11 mouse cellular contexts compared by ENCODE assay signal in genomic region chr13:60660056-60660455, GRCm38 (mm10). TPM values are rescaled to one million over a fixed set of nuclear protein-coding genes. Genes with fewer than 3 reads are reported as not detected.
DNase-seq lines count a peak whose midpoint lies in the region; ATAC-seq and TF ChIP-seq lines count a peak whose summit lies in the region.
"Had no signal": no experiment of that assay in that cellular context is flagged by ENCODE, and none has a peak within 500 bp of the region (broad histone marks: within the 10 kb centered on the region; RNA-seq: fewer than 3 reads in every experiment).

No protein-coding gene starts in this region.

- no peak overlapping the region for H3K9ac ChIP-seq in heart, adult 2 months (ENCODE audit: low read depth, low read length)
- no peak overlapping the region for H3K9ac ChIP-seq in heart, embryonic 11.5 days (ENCODE audit: low read depth, low read length)
- no peak overlapping the region for H3K9ac ChIP-seq in liver, embryonic 16.5 days (ENCODE audit: low read depth, low read length)
- no peak overlapping the region for H3K9ac ChIP-seq in liver, embryonic 11.5 days (ENCODE audit: low read depth, low read length)
- H3K9ac ChIP-seq in lung, postnatal 0 days (replicated peaks; ENCODE audit: low read depth), result no peak overlapping the region
- H3K9ac ChIP-seq in midbrain, embryonic 15.5 days, result no peak overlapping the region

- H3K4me3 ChIP-seq in heart, adult 2 months, result no peak overlapping the region
- H3K4me3 ChIP-seq in heart, embryonic 11.5 days (ENCODE audit: low read depth, low read length), result no peak overlapping the region
- H3K4me3 ChIP-seq in liver, embryonic 16.5 days (ENCODE audit: low read depth, low read length), result no peak overlapping the region
- H3K4me3 ChIP-seq in liver, embryonic 11.5 days (ENCODE audit: low read depth, low read length), result no peak overlapping the region
- no peak overlapping the region for H3K4me3 ChIP-seq in lung, postnatal 0 days (ENCODE audit: low read depth, low read length)
- H3K4me3 ChIP-seq in midbrain, embryonic 15.5 days, result no peak overlapping the region

- no peaks in the 10 kb centered on the region; the same call in 1 of the 2 replicates for H3K36me3 ChIP-seq in heart, adult 2 months (ENCODE audit: control insufficient read depth, insufficient read depth, low read length)
- no peaks in the 10 kb centered on the region for H3K36me3 ChIP-seq in heart, embryonic 11.5 days (ENCODE audit: control insufficient read depth, insufficient read depth, low read length)
- no peaks in the 10 kb centered on the region; the same call in 1 of the 2 replicates for H3K36me3 ChIP-seq in liver, embryonic 16.5 days (ENCODE audit: control insufficient read depth, insufficient read depth)
- no peaks in the 10 kb centered on the region for H3K36me3 ChIP-seq in liver, embryonic 11.5 days (ENCODE audit: control insufficient read depth, insufficient read depth, low read length)
- no peaks in the 10 kb centered on the region for H3K36me3 ChIP-seq in lung, postnatal 0 days (ENCODE audit: insufficient read depth, low read length)
- H3K36me3 ChIP-seq in midbrain, embryonic 15.5 days (replicated peaks), result no peaks in the 10 kb centered on the region

- no peaks in the 10 kb centered on the region for H3K79me2 ChIP-seq in heart, adult 2 months (replicated peaks; ENCODE audit: control insufficient read depth, insufficient read depth, low read length)

- H3K27ac ChIP-seq in heart, adult 2 months, result peak overlapping the region; percentile 78
- no peak overlapping the region for H3K27ac ChIP-seq in heart, embryonic 11.5 days (ENCODE audit: low read depth, low read length)
- no peak overlapping the region for H3K27ac ChIP-seq in liver, embryonic 16.5 days (ENCODE audit: low read length)
- no peak overlapping the region for H3K27ac ChIP-seq in liver, embryonic 11.5 days (ENCODE audit: low read depth, low read length)
- peak overlapping the region; percentile 82 for H3K27ac ChIP-seq in lung, postnatal 0 days (ENCODE audit: low read length)
- no peak overlapping the region for H3K27ac ChIP-seq in midbrain, embryonic 15.5 days

- no peak overlapping the region for H3K4me2 ChIP-seq in heart, embryonic 11.5 days
- H3K4me2 ChIP-seq in liver, embryonic 16.5 days (ENCODE audit: low read depth, low read length), result no peak overlapping the region
- no peak overlapping the region for H3K4me2 ChIP-seq in liver, embryonic 11.5 days
- H3K4me2 ChIP-seq in lung, postnatal 0 days (replicated peaks; ENCODE audit: low read depth, low read length), result no peak overlapping the region
- H3K4me2 ChIP-seq in midbrain, embryonic 15.5 days, result no peak overlapping the region

- TF ChIP-seq EP300 in heart, adult 2 months (IDR thresholded peaks at IDR 0.05; ENCODE audit: insufficient read depth, low read depth, low read length), result no peak
- TF ChIP-seq EP300 in lung, postnatal 0 days (IDR thresholded peaks at IDR 0.05), result 0 out of 2 replicates have a peak, but pooled peaks have one; percentile 17

- H3K27me3 ChIP-seq in heart, adult 2 months (ENCODE audit: control insufficient read depth, insufficient read depth, low read length), result no peaks in the 10 kb centered on the region
- H3K27me3 ChIP-seq in heart, embryonic 11.5 days (ENCODE audit: control insufficient read depth, insufficient read depth, low read length), result no peaks in the 10 kb centered on the region
- H3K27me3 ChIP-seq in liver, embryonic 16.5 days (ENCODE audit: control insufficient read depth, insufficient read depth, low read depth, low read length), result no peaks in the 10 kb centered on the region
- H3K27me3 ChIP-seq in liver, embryonic 11.5 days (replicated peaks; ENCODE audit: control insufficient read depth, insufficient read depth, low read length), result no peaks in the 10 kb centered on the region
- no peaks in the 10 kb centered on the region for H3K27me3 ChIP-seq in lung, postnatal 0 days (replicated peaks; ENCODE audit: insufficient read depth, low read length)
- no peaks in the 10 kb centered on the region for H3K27me3 ChIP-seq in midbrain, embryonic 15.5 days (replicated peaks)

- H3K4me1 ChIP-seq in heart, adult 2 months (ENCODE audit: control insufficient read depth, insufficient read depth, low read length), result peaks cover 16% of the 10 kb centered on the region
- peaks cover 8% of the 10 kb centered on the region for H3K4me1 ChIP-seq in heart, embryonic 11.5 days (ENCODE audit: control insufficient read depth, insufficient read depth, low read length)
- peaks cover 17% of the 10 kb centered on the region for H3K4me1 ChIP-seq in liver, embryonic 16.5 days (ENCODE audit: control insufficient read depth, low read depth, low read length)
- peaks cover 19% of the 10 kb centered on the region for H3K4me1 ChIP-seq in liver, embryonic 11.5 days (replicated peaks; ENCODE audit: control insufficient read depth, insufficient read depth, low read length)
- peaks cover 17% of the 10 kb centered on the region; the same call in 1 of the 2 replicates for H3K4me1 ChIP-seq in lung, postnatal 0 days (ENCODE audit: insufficient read depth, low read depth, low read length)
- H3K4me1 ChIP-seq in midbrain, embryonic 15.5 days, result peaks cover 15% of the 10 kb centered on the region; the same call in 1 of the 2 replicates

- intact Hi-C loops in heart, adult 2 months (cut with DNase I), result loop anchor here (2.0 kb wide), 1 partner anchor 175 kb away; no protein-coding TSS in a partner anchor

- no peak for TF ChIP-seq POLR2A in heart, adult 2 months (IDR thresholded peaks at IDR 0.05; ENCODE audit: insufficient read depth, low read depth, low read length)

- DNase-seq in heart, adult 2 months, result no peak
- DNase-seq in liver, embryonic 11.5 days (ENCODE audit: low spot score), result no peak
- peak; percentile 34 for DNase-seq in cerebellum, adult 9-11 months
- DNase-seq in lung, postnatal 0 days (ENCODE audit: low spot score), result peak; percentile 92
- DNase-seq in ovary, adult 18-20 months (ENCODE audit: low spot score), result no peak
- DNase-seq: adrenal gland, postnatal 25 days; thymus, adult 18-20 months had no signal

- no peak for TF ChIP-seq CTCF in heart, adult 2 months (IDR thresholded peaks at IDR 0.05)
- no peak for TF ChIP-seq CTCF in lung, postnatal 0 days (IDR thresholded peaks at IDR 0.05)

- no peaks in the 10 kb centered on the region for H3K9me3 ChIP-seq in heart, embryonic 11.5 days (replicated peaks; ENCODE audit: control insufficient read depth, low read length)
- no peaks in the 10 kb centered on the region for H3K9me3 ChIP-seq in liver, embryonic 16.5 days (replicated peaks; ENCODE audit: control insufficient read depth, low read length)
- no peaks in the 10 kb centered on the region for H3K9me3 ChIP-seq in liver, embryonic 11.5 days (ENCODE audit: control insufficient read depth, low read length)
- no peaks in the 10 kb centered on the region for H3K9me3 ChIP-seq in lung, postnatal 0 days (ENCODE audit: low read length)
- no peaks in the 10 kb centered on the region for H3K9me3 ChIP-seq in midbrain, embryonic 15.5 days

- 49% methylated on average over 2 of the region's 2 CpGs for WGBS in heart, adult 2 months
- 38% methylated on average over 2 of the region's 2 CpGs for WGBS in heart, embryonic 11.5 days (ENCODE audit: insufficient replicate concordance)
- WGBS in liver, embryonic 16.5 days (ENCODE audit: insufficient replicate concordance), result 36% methylated on average over 2 of the region's 2 CpGs
- 46% methylated on average over 2 of the region's 2 CpGs for WGBS in liver, embryonic 11.5 days
- WGBS in lung, postnatal 0 days, result 32% methylated on average over 2 of the region's 2 CpGs
- 64% methylated on average over 2 of the region's 2 CpGs for WGBS in midbrain, embryonic 15.5 days

- ATAC-seq in heart, embryonic 11.5 days (replicated peaks; ENCODE audit: insufficient number of reproducible peaks, low FRiP score, low TSS enrichment), result no peak
- peak; percentile 61 for ATAC-seq in liver, embryonic 16.5 days (ENCODE audit: low read depth)
- no peak for ATAC-seq in liver, embryonic 11.5 days (replicated peaks; ENCODE audit: low FRiP score)
- peak; percentile 58 for ATAC-seq in lung, postnatal 0 days
- no peak for ATAC-seq in midbrain, embryonic 15.5 days (replicated peaks)
- ATAC-seq: intestine, embryonic 16.5 days had no signal

RNA-seq across cellular contexts. Expression of gene Dapk1, which starts 58.3 kb away (rescaled TPM):
- total RNA-seq in heart, adult 2 months (2021), result 10 to 100 TPM; 26.3 to 27.1 TPM
- polyA plus RNA-seq in heart, adult 2 months (2012; rRNA removed), result 26.0 and 35.2 TPM in 2 replicates
- polyA plus RNA-seq in heart, embryonic 11.5 days (2014; fragmentation: Nextera tagmentation; extraction: Ambion mirVana), result 9.2 and 9.8 TPM in 2 replicates
- polyA plus RNA-seq in liver, embryonic 16.5 days (2015; fragmentation: Nextera tagmentation; extraction: Ambion mirVana), result 8.1 and 8.9 TPM in 2 replicates
- 16.4 TPM in 2 replicates for polyA plus RNA-seq in liver, embryonic 11.5 days (2014; fragmentation: Nextera tagmentation; extraction: Ambion mirVana)
- 44.0 and 48.7 TPM in 2 replicates for polyA plus RNA-seq in lung, postnatal 0 days (2015; fragmentation: Nextera tagmentation; extraction: Ambion mirVana)
- polyA plus RNA-seq in midbrain, embryonic 15.5 days (2015; fragmentation: Nextera tagmentation; extraction: Ambion mirVana), result 47.6 and 48.4 TPM in 2 replicates

Comparison
In these comparisons a context has a peak if more than half of its experiments do, and no peak if none do; other contexts are left out.
1. H3K27ac ChIP-seq: peak in heart, adult 2 months (single experiment) and lung, postnatal 0 days (single experiment); none in heart, embryonic 11.5 days (single experiment), liver, embryonic 16.5 days (single experiment), liver, embryonic 11.5 days (single experiment) and midbrain, embryonic 15.5 days (single experiment).
2. ATAC-seq: peak in liver, embryonic 16.5 days (single experiment) and lung, postnatal 0 days (single experiment); none in heart, embryonic 11.5 days (single experiment), liver, embryonic 11.5 days (single experiment) and midbrain, embryonic 15.5 days (single experiment).
3. DNase-seq: peak in cerebellum, adult 9-11 months (single experiment) and lung, postnatal 0 days (single experiment); none in heart, adult 2 months (0 of 2), liver, embryonic 11.5 days (single experiment) and ovary, adult 18-20 months (single experiment).